Mouse (Mus musculus) thymus, adult 2 months (tissue): Measurements from ENCODE around the gene Dck. TPM values are rescaled to one million over a fixed set of nuclear protein-coding genes. Genes with fewer than 3 reads are reported as not detected.
A peak's percentile ranks its signal among the peaks of the same experiment; 100 is the strongest.

ENCODE experiments used
- DNase-seq: peaks from one replicate; pipeline ENCODE4 v3.0.0; 2021
- H3K27ac ChIP-seq: fragments of 200-500 bp; 2 replicates; pipeline ENCODE4 v1.5.1; 2012; ENCODE audit warnings: low read length, control low read depth; ENCODE audit not compliant: control insufficient read depth, insufficient read depth
- H3K27me3 ChIP-seq: fragments of 200-500 bp; 2 replicates; pipeline ENCODE4 v1.6.1; 2012; ENCODE audit warnings: mild to moderate bottlenecking, low read length, moderate library complexity, mixed read lengths; ENCODE audit not compliant: control insufficient read depth, insufficient read depth
- H3K36me3 ChIP-seq: fragments of 200-500 bp; 2 replicates; pipeline ENCODE4 v1.6.1; 2012; ENCODE audit warnings: mild to moderate bottlenecking, low read length, moderate library complexity; ENCODE audit not compliant: control insufficient read depth, insufficient read depth
- H3K4me1 ChIP-seq: fragments of 200-500 bp; replicated peaks from 2 replicates; pipeline ENCODE4 v1.6.1; 2012; ENCODE audit warnings: low read length; ENCODE audit not compliant: control insufficient read depth, insufficient read depth
- H3K4me3 ChIP-seq: fragments of 200-500 bp; 2 replicates; pipeline ENCODE4 v1.5.1; 2012; ENCODE audit warnings: mild to moderate bottlenecking, low read length, control low read depth, moderate library complexity; ENCODE audit not compliant: control insufficient read depth, insufficient read depth
- CTCF ChIP-seq: fragments of 200-500 bp; IDR thresholded peaks from 2 replicates; pipeline ENCODE4 v1.5.1; 2012; ENCODE audit warnings: mild to moderate bottlenecking, control low read depth, low read length, moderate library complexity, borderline replicate concordance; ENCODE audit not compliant: control insufficient read depth, poor library complexity, insufficient read depth; ENCODE audit errors: extremely low read depth
- POLR2A ChIP-seq: fragments of 200-500 bp; IDR thresholded peaks from 2 replicates; pipeline ENCODE4 v1.6.1; 2012; ENCODE audit warnings: mild to moderate bottlenecking, low read length, control low read depth, moderate library complexity; ENCODE audit not compliant: control insufficient read depth, poor library complexity, insufficient read depth; ENCODE audit errors: extremely low read depth
- WGBS: fragments of 180-500 bp; shearing (Covaris S2); methylation state at CpG from one replicate; pipeline ENCODE4 v1.1.7; 2018; 5-methylcytosine and 5-hydroxymethylcytosine counted together
- polyA plus RNA-seq: library from polyadenylated mRNA; depleted of rRNA; stranded (reverse); fragments of >200 nt; gene quantifications from 2 replicates; pipeline ENCODE4 v1.2.3, GENCODE M21; 2012

Gene Dck
- polyA plus RNA-seq, 1 experiment = 58.2 TPM

DNA sequence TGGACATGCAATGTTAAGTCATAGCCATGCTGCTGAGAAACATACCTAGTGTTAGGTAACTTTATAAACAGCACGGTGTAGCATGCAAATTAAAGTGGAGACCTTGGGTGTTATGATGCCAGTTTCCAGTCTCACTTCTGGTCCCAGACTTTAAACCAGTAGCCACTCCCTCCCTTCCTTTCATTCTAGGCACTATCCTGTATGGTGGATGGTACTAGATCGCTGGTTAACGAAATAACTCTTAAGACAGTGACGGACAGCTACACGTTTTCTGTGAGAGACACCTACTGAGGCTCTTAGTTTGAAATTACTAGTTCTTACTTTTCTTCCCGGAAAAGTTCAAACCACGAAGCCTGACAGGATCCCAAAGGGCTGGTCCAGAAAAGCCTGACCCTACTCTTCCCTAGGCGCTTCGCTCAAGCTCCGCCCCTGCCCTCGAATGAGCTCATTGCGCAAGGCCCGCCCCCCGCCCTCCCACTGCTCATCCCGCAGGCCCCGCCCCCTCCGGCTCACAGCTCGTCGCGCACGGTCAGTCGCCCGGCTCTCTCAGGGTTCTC lies 288 bp upstream of the Dck start:
- TF ChIP-seq CTCF (no peak), POLR2A (no peak)
- Histone ChIP-seq H3K36me3 (peaks cover 5% of the 10 kb centered on the region), H3K27me3 (no peaks in the 10 kb centered on the region), H3K4me3 (peak overlapping the region; percentile 92), H3K27ac (no peak overlapping the region), H3K4me1 (peaks cover 5% of the 10 kb centered on the region)
- WGBS = 1% methylated on average over 20 of the region's 23 CpGs
- no peak for DNase-seq

DNA sequence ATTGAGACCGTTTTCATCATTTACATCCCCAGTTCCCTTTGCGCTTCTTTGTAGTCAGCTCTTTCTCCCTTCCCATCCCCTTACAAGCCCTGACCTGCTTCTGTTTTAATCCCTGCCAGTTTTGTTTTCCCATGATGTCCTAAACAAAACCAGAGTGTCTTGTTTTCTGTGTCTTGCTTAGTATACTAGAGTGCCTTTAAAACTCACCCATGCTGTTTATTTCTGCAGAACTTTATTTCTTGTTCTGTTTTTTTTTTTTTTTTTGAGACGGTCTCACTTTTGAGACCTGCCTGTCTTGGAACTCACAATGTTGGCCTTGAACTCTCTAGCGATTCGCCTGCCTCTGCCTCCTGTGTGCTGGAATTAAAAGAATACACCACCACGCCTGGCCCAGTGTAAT lies 791 bp downstream of the Dck start:
- TF ChIP-seq CTCF (no peak), POLR2A (no peak)
- Histone ChIP-seq H3K4me1 (peaks cover 7% of the 10 kb centered on the region), H3K36me3 (peaks cover 16% of the 10 kb centered on the region), H3K27me3 (no peaks in the 10 kb centered on the region), H3K27ac (peak overlapping the region; percentile 88), H3K4me3 (peak overlapping the region; percentile 92)
- no peak for DNase-seq
- WGBS = 1% methylated on average over 6 of the region's 6 CpGs

DNA sequence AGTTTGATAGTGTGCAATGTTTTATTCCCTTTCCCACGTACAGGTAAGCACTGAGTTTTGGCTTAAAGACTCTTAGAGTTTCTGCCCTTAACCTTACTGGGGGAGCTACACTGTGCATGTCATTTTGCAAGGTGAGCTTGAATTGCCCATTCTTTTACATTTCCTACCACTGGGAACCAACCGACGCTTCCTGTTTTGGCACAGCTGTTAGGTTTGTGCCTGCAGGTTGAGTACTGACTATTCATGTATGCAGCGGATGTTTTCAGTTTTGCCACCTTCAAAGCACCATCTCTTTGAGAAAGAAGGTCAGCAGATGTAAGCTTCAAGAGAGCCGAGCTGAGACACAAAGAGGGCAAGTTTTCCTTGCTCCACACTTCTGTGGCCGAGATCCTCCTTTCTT lies 1.3 kb downstream of the Dck start:
- peak; percentile 74 for DNase-seq
- Histone ChIP-seq H3K27me3 (no peaks in the 10 kb centered on the region), H3K4me1 (peaks cover 7% of the 10 kb centered on the region), H3K4me3 (peak overlapping the region; percentile 44), H3K27ac (peak overlapping the region; percentile 88), H3K36me3 (peaks cover 21% of the 10 kb centered on the region)
- 2% methylated on average over 6 of the region's 6 CpGs for WGBS
- TF ChIP-seq POLR2A (no peak), CTCF (no peak)

DNA sequence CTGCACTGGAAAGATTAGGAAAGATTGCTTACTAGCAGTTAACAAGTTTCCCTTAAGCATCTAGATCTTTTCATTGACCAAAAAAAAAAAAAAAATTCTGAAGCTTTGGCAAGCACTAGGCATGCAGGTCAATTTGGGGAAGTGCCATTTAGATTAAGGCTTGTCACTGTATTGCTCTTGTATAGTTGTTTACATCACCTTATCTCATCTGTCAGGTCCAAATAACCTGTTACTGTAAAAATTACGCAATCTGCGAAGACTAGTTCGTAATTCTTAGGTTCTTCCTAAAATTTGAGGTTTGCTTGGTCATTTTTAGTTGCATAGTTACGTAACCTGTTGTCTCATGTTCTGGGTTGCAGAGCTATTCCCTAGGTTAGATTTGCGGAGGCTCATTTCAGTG lies 2.1 kb downstream of the Dck start:
- WGBS = 71% methylated on average over 5 of the region's 5 CpGs
- H3K4me3 ChIP-seq = peak overlapping the region; percentile 44
- H3K27me3 ChIP-seq = no peaks in the 10 kb centered on the region
- peaks cover 28% of the 10 kb centered on the region for H3K36me3 ChIP-seq
- TF ChIP-seq CTCF = no peak
- TF ChIP-seq POLR2A = no peak
- DNase-seq = no peak
- peaks cover 7% of the 10 kb centered on the region for H3K4me1 ChIP-seq
- H3K27ac ChIP-seq = peak overlapping the region; percentile 68

DNA sequence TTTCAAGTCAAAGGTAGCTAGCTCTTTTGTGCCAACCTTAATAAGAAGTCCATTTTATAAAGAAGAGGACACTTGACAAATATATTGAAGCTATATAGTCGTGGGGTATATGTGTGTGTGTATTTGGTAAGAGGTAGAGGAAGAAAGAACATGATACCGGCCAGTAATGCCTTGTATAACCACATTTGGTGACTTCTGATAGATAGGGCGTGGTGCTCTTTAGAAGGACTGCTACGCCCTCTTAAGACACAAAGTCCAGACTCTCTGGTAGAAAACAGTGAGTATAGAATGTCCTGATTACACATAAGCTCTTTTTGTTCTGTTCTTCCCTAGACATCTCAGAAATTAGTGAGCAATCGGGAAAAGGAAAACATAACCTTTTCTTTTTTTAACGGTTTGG lies 3.4 kb downstream of the Dck start:
- TF ChIP-seq POLR2A = no peak
- TF ChIP-seq CTCF = no peak
- 89% methylated on average over 6 of the region's 6 CpGs for WGBS
- no peak overlapping the region for H3K27ac ChIP-seq

DNA sequence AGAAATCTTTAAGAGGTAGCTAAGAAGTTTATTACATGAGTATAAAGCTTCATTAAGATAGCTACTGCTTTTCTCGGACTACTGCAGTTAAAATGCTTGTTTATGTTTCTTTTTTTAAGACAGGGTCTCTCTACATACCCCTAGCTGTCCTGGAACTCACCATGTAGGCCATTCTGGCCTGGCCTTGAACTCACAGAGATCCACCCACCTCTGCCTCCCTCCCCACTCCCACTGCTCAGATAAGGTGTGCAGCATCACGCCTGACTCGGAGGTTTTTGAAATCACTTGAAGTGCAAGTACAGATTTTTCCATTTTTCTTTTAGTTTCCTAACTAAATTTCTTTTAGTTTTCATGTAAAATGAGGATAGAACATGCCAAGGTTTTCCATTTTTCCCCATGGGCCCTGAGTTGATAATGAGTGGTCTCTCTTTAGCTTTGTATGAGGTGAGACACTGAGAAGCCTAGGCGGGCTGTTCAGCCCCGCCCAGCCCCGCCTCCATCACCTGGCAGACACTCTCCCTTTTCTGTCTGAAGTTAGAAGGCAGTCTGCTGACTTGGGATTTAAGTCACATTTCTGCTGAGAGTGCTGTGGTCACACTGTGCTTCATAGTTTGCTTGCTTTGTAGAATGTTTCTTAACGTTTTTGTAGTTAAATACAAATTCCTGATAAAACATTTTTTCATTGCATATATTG lies 17.4 kb downstream of the Dck start:
- TF ChIP-seq POLR2A (no peak), CTCF (no peak)
- DNase-seq = no peak
- peaks cover 78% of the 10 kb centered on the region for H3K36me3 ChIP-seq
- H3K27me3 ChIP-seq = no peaks in the 10 kb centered on the region
- no peak overlapping the region for H3K4me3 ChIP-seq
- H3K4me1 ChIP-seq = no peaks in the 10 kb centered on the region
- no peak overlapping the region for H3K27ac ChIP-seq
- 91% methylated on average over 7 of the region's 7 CpGs for WGBS

More for the DNA sequence above, 3.4 kb downstream of the Dck start:
- Histone ChIP-seq H3K36me3 (peaks cover 41% of the 10 kb centered on the region), H3K4me3 (no peak overlapping the region), H3K4me1 (peaks cover 7% of the 10 kb centered on the region), H3K27me3 (no peaks in the 10 kb centered on the region)
- DNase-seq = no peak

DNA sequence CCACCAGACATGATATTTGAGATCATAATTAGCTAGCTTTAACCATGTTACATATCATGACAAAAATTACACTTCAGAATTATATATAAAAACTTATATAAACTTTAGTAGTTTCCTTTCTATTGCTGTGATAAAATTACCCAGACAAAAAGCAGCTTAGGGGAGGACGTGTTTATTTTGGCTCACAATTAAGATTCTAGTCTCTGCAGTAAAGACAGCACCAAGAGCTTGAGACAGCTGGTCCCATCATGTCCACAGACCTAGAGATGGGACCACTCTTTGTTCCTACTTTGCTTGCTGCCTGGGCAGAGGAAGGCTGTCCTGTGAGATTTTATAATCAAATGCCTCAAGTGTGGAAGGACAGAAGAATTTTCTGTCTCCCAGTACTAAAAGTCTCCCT lies 20.3 kb downstream of the Dck start:
- no peak for TF ChIP-seq CTCF
- no peak for TF ChIP-seq POLR2A
- no peak overlapping the region for H3K4me3 ChIP-seq
- no peak overlapping the region for H3K27ac ChIP-seq
- peaks cover 54% of the 10 kb centered on the region for H3K36me3 ChIP-seq
- 95% methylated on average over 1 of the region's 1 CpGs for WGBS
- H3K4me1 ChIP-seq = no peaks in the 10 kb centered on the region
- no peak for DNase-seq
- H3K27me3 ChIP-seq = no peaks in the 10 kb centered on the region
